Mouse (Mus musculus) heart, postnatal 0 days (tissue): ENCODE data around the gene Zfp512b. TPM values are rescaled to one million over a fixed set of nuclear protein-coding genes. Genes with fewer than 3 reads are reported as not detected.

Experiments used
- ATAC-seq: fragments of 200-750 bp; cut with Nextera tagmentation; 2 replicates; pipeline ENCODE4 v1.8.0; 2017; ENCODE audit warnings: low read depth, moderate number of reproducible peaks, moderate library complexity; ENCODE audit not compliant: insufficient read depth
- DNase-seq: peaks from one replicate; pipeline ENCODE4 v3.0.0-alpha.2; 2016; ENCODE audit warnings: low spot score
- H3K27ac ChIP-seq: fragments of 300-500 bp; sonication (generic); 2 replicates; pipeline ENCODE4 v1.5.1; 2014; ENCODE audit warnings: low read depth, mild to moderate bottlenecking
- H3K27me3 ChIP-seq: fragments of 300-500 bp; sonication (generic); 2 replicates; pipeline ENCODE4 v1.6.1; 2014; ENCODE audit warnings: low read length, mixed read lengths; ENCODE audit not compliant: control insufficient read depth, insufficient read depth
- H3K36me3 ChIP-seq: fragments of 300-500 bp; sonication (generic); replicated peaks from 2 replicates; pipeline ENCODE4 v1.6.1; 2014; ENCODE audit warnings: low read length, mixed read lengths; ENCODE audit not compliant: control insufficient read depth, insufficient read depth
- H3K4me1 ChIP-seq: fragments of 300-500 bp; sonication (generic); 2 replicates; pipeline ENCODE4 v1.6.1; 2014; ENCODE audit warnings: antibody characterized with exemption; ENCODE audit not compliant: control insufficient read depth, insufficient read depth
- H3K4me2 ChIP-seq: fragments of 300-500 bp; sonication (generic); 2 replicates; pipeline ENCODE4 v1.6.1; 2014; ENCODE audit warnings: low read depth, mild to moderate bottlenecking, low read length, moderate library complexity
- H3K4me3 ChIP-seq: fragments of 300-500 bp; sonication (generic); 2 replicates; pipeline ENCODE4 v1.5.1; 2014; ENCODE audit warnings: low read depth, low read length
- H3K9ac ChIP-seq: fragments of 300-500 bp; sonication (generic); replicated peaks from 2 replicates; pipeline ENCODE4 v1.6.1; 2014; ENCODE audit warnings: low read depth, low read length, mixed read lengths
- H3K9me3 ChIP-seq: fragments of 300-500 bp; sonication (generic); replicated peaks from 2 replicates; pipeline ENCODE4 v1.6.1; 2016; ENCODE audit warnings: low read length; ENCODE audit not compliant: control insufficient read depth
- CTCF ChIP-seq: IDR thresholded peaks from 2 replicates; pipeline ENCODE4 v1.5.1; 2016; ENCODE audit warnings: antibody characterized with exemption, control low read depth, low read depth
- EP300 ChIP-seq: IDR thresholded peaks from 2 replicates; pipeline ENCODE4 v1.6.1; 2016; ENCODE audit warnings: antibody characterized with exemption, low read depth
- WGBS: fragments of 180-500 bp; shearing (Covaris S2); extraction: QIAGEN DNeasy Blood & Tissue Kit; methylation state at CpG from one replicate; pipeline ENCODE4 v1.1.7; 2014; 5-methylcytosine and 5-hydroxymethylcytosine counted together
- polyA plus RNA-seq: library from polyadenylated mRNA; unstranded; fragments of >200 nt; fragmentation: Nextera tagmentation; extraction: Ambion mirVana; gene quantifications from 2 replicates; pipeline ENCODE4 v1.2.1, GENCODE M21; 2015
- total RNA-seq: library from RNA; depleted of rRNA; stranded (reverse); fragments of >200 nt; gene quantifications from 2 replicates; pipeline ENCODE4 v1.2.3, GENCODE M21; 2014; ENCODE audit warnings: low replicate concordance

Zfp512b gene
- total and polyA plus RNA-seq, 2 experiments from 2014 or later, result 16.2 to 17.6 TPM

- H3K36me3 ChIP-seq, result no peaks in the 10 kb centered on the region
- peak; percentile 34 for DNase-seq
- H3K4me2 ChIP-seq, result peak within 1 kb of the TSS; percentile 95
- H3K4me3 ChIP-seq, result peak within 1 kb of the TSS; percentile 86
- 3% methylated on average over 71 of the region's 71 CpGs for WGBS
- H3K27me3 ChIP-seq, result no peaks in the 10 kb centered on the region
- H3K4me1 ChIP-seq, result peaks cover 23% of the 10 kb centered on the region
- peak within 1 kb of the TSS; percentile 58; the same call in 1 of the 2 replicates for H3K27ac ChIP-seq
- peak within 1 kb of the TSS; percentile 78 for H3K9ac ChIP-seq
- H3K9me3 ChIP-seq, result no peaks in the 10 kb centered on the region
- TF ChIP-seq CTCF, result no peak
- TF ChIP-seq EP300, result no peak
- ATAC-seq, result 0 out of 2 replicates have a peak, but pooled peaks have one; percentile 12
Measured at GRCm38 (mm10) chr2:181598454-181599351, 6.1 kb upstream of the Zfp512b start, which contains the start of gene Samd10. Samd10 (minus strand) TSS chr2:181599212.

- DNase-seq (no peak), ATAC-seq (no peak)
- no peak overlapping the region for H3K9ac ChIP-seq
- H3K4me1 ChIP-seq, result peaks cover 28% of the 10 kb centered on the region
- TF ChIP-seq CTCF (no peak), EP300 (no peak)
- H3K27me3 ChIP-seq, result no peaks in the 10 kb centered on the region
- no peaks in the 10 kb centered on the region for H3K9me3 ChIP-seq
- H3K4me2 ChIP-seq, result no peak overlapping the region
- WGBS, result 69% methylated on average over 7 of the region's 7 CpGs
- H3K4me3 ChIP-seq, result no peak overlapping the region
- no peak overlapping the region for H3K27ac ChIP-seq
- no peaks in the 10 kb centered on the region for H3K36me3 ChIP-seq
Measured at GRCm38 (mm10) chr2:181597378-181598061, 4.9 kb upstream of the Zfp512b start.

- peaks cover 26% of the 10 kb centered on the region for H3K4me1 ChIP-seq
- no peaks in the 10 kb centered on the region for H3K9me3 ChIP-seq
- no peaks in the 10 kb centered on the region for H3K36me3 ChIP-seq
- TF ChIP-seq EP300, result no peak
- no peak for TF ChIP-seq CTCF
- WGBS, result 61% methylated on average over 6 of the region's 6 CpGs
- H3K4me3 ChIP-seq, result no peak overlapping the region
- no peak for DNase-seq
- ATAC-seq, result no peak
- H3K9ac ChIP-seq, result no peak overlapping the region
- H3K4me2 ChIP-seq, result no peak overlapping the region
- H3K27me3 ChIP-seq, result no peaks in the 10 kb centered on the region
- H3K27ac ChIP-seq, result no peak overlapping the region
Measured at GRCm38 (mm10) chr2:181596221-181596960, 3.8 kb upstream of the Zfp512b start.

GRCm38 (mm10) chr2:181594946-181595696 lies 2.5 kb upstream of the Zfp512b start:
- TF ChIP-seq EP300, result no peak
- peak; percentile 60 for TF ChIP-seq CTCF
- Histone ChIP-seq H3K9ac (no peak overlapping the region), H3K27ac (no peak overlapping the region), H3K9me3 (no peaks in the 10 kb centered on the region), H3K36me3 (peaks cover 3% of the 10 kb centered on the region; the same call in 1 of the 2 replicates), H3K4me2 (no peak overlapping the region), H3K4me1 (peaks cover 25% of the 10 kb centered on the region), H3K27me3 (no peaks in the 10 kb centered on the region), H3K4me3 (no peak overlapping the region)
- peak; percentile 33 for DNase-seq
- WGBS, result 73% methylated on average over 4 of the region's 4 CpGs
- ATAC-seq, result no peak

- Histone ChIP-seq H3K9me3 (no peaks in the 10 kb centered on the region), H3K36me3 (peaks cover 15% of the 10 kb centered on the region), H3K9ac (no peak overlapping the region), H3K4me2 (no peak overlapping the region), H3K4me3 (no peak overlapping the region), H3K27ac (no peak overlapping the region), H3K4me1 (peaks cover 22% of the 10 kb centered on the region), H3K27me3 (no peaks in the 10 kb centered on the region)
- TF ChIP-seq CTCF (no peak), EP300 (no peak)
- ATAC-seq (no peak), DNase-seq (no peak)
Measured at GRCm38 (mm10) chr2:181593937-181594336, 1.3 kb upstream of the Zfp512b start.
